Mouse (Mus musculus): Measurements from ENCODE around the gene Hpn.

The Hpn gene

DNA sequence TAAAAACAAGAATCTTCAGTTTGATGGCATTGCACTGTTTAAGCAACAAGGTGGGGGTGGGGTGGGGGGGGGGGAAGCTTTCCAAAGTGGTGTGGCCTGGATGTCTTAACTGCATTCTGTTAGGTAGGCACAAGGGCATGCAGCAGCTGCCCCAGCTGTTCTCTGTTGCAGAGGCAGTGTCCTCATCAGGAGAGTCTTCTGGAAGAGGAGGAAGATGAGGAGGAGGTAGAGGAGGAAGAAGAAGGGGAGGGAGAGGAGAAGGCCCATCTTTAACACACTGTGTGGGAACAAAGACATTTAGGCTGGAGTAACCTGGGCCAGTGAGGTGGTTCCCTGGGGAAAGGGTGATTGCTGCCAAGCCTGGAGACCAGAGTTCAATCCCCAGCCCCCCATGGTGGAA is 33.0 kb downstream of the Hpn start:
- DNase-seq (ENCODE audit: extremely low read depth, low read depth), result no peak

GRCm38 (mm10) chr7:31081106-31081505 is 34.0 kb downstream of the Hpn start:
- DNase-seq (ENCODE audit: extremely low read depth, low read depth), result no peak

- no peak for DNase-seq (ENCODE audit: extremely low read depth, low read depth)
Observed at GRCm38 (mm10) chr7:31080611-31081010, 34.5 kb downstream of the Hpn start.

DNA sequence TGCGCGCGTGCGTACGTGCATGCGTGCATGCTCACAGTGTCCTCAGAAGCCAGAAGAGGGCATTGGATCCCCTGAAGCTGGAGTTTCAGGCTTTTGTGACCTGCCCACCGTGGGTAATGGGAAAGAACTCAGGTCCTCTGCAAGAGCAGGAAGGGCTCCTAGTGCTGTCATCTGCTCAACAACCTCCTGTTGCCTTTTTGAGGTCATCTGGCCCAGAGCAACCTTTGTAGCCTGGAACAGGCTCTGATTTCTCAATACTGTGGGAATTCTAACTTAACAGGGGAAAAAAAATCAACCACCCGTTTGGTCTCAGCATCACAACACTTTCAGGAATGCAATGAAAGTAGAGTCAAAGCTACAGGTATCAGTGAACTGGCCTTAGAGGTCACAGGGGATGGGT is 35.4 kb downstream of the Hpn start:
- no peak for DNase-seq (ENCODE audit: extremely low read depth, low read depth)

GRCm38 (mm10) chr7:31077885-31078445 is 37.1 kb downstream of the Hpn start:
- no peak for DNase-seq (ENCODE audit: extremely low read depth, low read depth)

GRCm38 (mm10) chr7:31077470-31077869 is 37.6 kb downstream of the Hpn start:
- DNase-seq (ENCODE audit: extremely low read depth, low read depth), result no peak

- no peak for DNase-seq (ENCODE audit: extremely low read depth, low read depth)
Observed at GRCm38 (mm10) chr7:31076492-31076891, 38.6 kb downstream of the Hpn start, which contains the start of gene Fxyd3. Gene Fxyd3 (minus strand): TSS chr7:31076704.

GRCm38 (mm10) chr7:31074713-31075069 is 40.4 kb downstream of the Hpn start:
- DNase-seq (ENCODE audit: extremely low read depth, low read depth), result no peak

GRCm38 (mm10) chr7:31074061-31074712 is 40.9 kb downstream of the Hpn start:
- DNase-seq (ENCODE audit: extremely low read depth, low read depth), result no peak

DNA sequence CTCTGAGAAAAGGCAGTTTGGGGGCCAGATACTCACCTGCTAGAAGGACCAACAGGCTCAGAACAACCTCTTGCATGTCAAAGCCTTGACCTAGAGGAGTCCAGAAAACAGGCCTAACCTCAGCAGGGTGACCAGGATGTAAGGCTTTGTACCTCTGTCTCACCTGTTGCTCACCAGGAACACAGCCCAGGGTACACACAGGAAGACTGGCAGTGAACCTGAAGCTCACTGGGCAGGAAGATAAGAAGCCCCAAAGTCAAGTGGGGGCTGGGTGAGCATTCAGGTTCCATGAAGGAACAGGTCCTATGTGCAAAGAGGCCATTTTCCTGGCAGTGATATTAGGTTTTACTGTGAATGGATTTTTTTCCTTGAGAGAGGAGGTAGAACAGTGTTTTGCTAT is 41.5 kb downstream of the Hpn start:
- DNase-seq (ENCODE audit: extremely low read depth, low read depth), result no peak

- DNase-seq (ENCODE audit: extremely low read depth, low read depth), result no peak
Observed at GRCm38 (mm10) chr7:31072326-31072725, 42.8 kb downstream of the Hpn start.

DNA sequence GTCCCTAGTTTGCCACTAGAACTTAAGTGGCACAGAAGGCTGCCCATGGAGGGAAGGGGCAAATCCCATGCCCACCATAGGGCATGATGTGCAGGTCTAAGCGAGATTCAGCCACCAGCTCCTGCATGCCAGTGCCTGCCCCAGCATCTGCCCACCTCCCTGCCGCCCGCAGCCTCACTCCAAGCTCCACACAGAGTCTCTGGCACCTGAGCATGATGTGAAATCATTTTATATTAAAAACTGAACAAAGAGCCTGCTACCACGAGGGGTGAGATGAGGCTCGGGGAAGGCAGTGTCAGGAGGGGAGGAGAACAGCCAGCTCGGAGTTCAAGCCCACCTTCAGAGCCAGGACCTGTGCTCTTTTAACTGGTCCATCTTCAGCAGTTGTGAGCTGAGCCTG is 44.8 kb downstream of the Hpn start:
- DNase-seq (ENCODE audit: extremely low read depth, low read depth), result no peak

DNA sequence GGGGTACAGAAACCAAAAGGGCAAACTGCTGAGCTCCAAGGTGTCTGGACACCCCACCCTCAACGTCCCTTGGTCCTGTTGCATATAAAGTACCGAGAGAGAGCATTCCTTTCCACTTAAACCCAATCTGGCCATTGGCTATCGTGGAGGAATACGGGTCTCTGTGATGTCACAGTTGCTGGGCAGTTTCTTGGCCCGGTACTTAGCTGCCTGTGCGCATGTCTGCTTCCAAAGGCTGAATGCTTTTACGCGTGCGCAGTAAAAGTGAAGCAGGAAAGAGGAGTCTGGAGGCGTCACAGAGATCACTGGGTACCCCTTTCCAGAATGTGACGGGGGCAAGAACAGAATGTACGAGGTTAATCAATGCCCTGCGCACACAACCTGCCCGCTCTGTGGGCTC is 45.6 kb downstream of the Hpn start:
- no peak for DNase-seq (ENCODE audit: extremely low read depth, low read depth)

DNA sequence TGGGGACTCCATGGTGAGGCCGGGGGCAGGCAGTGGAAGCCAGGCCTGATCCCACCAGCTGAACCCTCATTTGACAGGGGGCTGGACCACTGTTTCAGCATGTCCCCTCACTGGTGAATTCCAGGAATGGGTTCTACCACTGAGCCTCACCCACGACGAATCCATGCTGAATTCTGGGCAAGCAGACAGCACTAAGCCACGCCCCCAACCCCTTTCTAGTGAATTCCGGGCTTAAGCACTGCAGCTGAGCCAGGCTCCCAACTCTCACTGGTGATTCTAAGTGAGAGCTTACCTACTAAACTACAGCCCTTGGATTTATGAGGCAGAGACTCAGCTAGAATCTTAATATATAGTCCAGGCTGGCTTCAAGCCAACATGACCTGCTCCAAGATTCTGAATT is 47.3 kb downstream of the Hpn start:
- DNase-seq (ENCODE audit: extremely low read depth, low read depth), result no peak

DNA sequence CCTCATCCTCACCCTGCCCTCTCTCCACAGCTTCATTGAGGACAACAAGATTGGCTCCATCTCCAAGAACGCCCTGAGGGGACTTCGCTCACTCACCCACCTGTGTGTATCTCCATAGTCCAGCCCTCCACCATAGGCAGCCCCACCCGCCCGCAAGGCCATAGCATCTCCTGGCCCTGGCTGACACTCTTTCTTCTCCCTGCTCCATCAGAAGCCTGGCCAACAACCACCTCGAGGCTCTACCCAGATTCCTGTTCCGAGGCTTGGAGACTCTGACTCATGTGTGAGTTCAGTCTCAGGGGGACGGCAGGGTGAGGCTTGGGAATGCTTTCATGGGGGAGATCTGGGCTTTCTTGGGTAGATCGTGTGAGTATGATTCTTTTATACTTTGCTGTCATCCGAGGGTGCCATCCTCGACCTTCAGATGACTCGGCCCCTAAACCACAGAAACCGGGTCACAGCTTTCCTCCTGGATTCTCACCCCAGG is 52.0 kb downstream of the Hpn start:
- DNase-seq (ENCODE audit: extremely low read depth, low read depth), result no peak

DNA sequence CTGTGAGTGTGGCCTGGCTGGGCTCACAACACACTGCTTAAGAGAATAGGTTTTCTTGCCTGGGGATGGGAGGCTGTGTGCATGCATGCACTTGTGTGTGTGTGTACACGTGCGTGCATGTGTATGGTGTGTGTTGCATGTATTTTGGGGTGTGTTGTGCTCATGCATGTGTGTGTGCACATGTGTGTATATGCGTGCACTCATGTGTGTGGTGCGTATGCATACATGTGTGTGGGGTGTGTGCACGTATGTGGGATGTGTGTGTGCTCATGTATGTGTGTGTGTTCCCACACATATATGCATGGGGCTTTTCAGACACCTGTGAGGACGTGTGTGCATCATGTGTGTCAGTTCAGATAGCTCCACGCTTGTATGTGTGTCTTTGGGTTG is 54.5 kb downstream of the Hpn start:
- DNase-seq (ENCODE audit: extremely low read depth, low read depth), result no peak

- no peak for DNase-seq (ENCODE audit: extremely low read depth, low read depth)
Observed at GRCm38 (mm10) chr7:31059919-31060620, 55.0 kb downstream of the Hpn start.

DNA sequence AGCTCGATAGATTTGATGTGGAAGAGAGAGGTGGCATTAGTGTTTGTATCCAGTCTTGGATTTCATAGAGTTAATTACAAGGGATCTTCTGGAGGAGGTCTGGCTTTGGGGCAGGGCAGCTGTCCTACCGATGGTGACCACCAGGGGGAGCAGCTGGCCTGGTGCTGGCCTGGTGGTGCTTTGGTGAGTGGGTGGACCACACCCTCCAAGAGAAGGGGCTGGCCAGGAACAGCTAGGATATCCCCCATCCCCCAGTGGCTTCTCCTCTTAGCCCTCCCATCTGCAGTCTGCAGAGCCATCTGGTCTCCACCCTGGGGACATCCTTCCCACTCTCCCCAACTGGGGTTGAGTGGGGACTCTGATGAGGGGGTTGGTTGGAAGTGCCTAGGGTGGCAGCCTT is 56.0 kb downstream of the Hpn start, which contains the start of gene Lgi4:
Gene Lgi4 (plus strand): TSS at position 235 of the 400 bp plus-strand sequence.
- no peak for DNase-seq (ENCODE audit: extremely low read depth, low read depth)

DNA sequence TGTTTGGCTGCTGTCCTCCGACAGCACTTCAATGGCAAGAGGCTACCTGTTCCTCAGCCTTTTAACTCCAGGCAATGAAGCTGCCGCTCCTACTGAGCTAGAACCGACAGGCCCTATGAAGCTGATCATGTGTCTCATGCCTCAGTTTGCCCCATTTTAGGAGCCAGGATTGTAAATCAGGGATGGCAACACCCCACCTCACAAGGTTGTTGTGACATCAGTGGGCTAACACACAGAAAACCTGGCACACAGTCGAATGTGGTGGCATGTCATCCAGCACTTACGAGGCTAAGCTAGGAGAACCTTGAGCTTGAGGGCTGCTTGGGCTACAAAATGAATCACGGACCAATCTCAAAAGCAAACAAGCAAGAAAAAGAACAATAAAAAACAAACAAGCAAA is 56.9 kb downstream of the Hpn start:
- DNase-seq (ENCODE audit: extremely low read depth, low read depth), result no peak

DNA sequence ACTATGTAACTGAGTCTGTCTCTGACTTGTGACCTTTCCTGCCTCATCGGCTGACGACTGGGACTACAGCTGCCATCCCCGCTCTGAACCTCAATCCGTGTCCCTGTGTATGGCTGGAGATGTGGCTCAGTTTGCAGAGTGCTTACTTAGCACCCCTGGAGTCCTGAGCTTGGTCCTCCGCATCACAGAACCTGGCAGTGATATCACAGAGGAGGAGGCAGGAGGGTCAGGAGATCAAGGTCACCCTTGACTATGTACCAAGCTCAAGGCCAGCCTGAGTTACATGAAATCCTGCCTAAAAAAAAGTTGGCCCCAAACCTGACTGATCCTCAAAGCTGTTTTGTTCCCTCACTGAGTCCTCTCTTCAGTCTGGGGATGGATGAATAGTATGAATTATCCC is 57.4 kb downstream of the Hpn start:
- no peak for DNase-seq (ENCODE audit: extremely low read depth, low read depth)

DNA sequence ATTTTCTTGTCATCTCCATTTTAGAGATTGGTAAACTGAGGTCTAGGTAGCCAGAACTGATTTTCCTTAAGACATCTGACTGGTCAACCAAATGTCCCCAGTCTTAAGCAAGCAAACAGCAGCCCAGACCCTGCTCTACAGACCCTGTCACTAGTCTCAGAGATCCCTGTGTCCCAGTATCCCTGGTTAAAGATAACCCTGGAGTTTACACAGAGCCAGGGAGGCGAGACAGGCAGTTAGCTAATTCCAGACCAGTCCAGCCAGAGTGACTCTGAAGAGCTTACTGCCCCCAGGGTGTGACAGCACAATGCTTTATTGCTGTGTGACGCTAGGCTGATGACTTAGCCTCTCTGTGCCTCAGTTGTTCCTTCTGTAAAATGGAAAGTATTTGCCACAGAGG is 58.0 kb downstream of the Hpn start, which contains the start of gene Fxyd1:
Gene Fxyd1 (minus strand): TSS at position 129 of the 400 bp plus-strand sequence.
- DNase-seq (ENCODE audit: extremely low read depth, low read depth), result no peak

GRCm38 (mm10) chr7:31056448-31056847 is 58.6 kb downstream of the Hpn start:
- no peak for DNase-seq (ENCODE audit: extremely low read depth, low read depth)

- no peak for DNase-seq (ENCODE audit: extremely low read depth, low read depth)
Observed at GRCm38 (mm10) chr7:31055883-31056282, 59.2 kb downstream of the Hpn start.
